Comparison of ENCODE assay signal across 8 mouse cellular contexts in genomic region chr16:37540776-37541175, GRCm38 (mm10). TPM values are rescaled to one million over a fixed set of nuclear protein-coding genes. Genes with fewer than 3 reads are reported as not detected.
DNase-seq lines count a peak whose midpoint lies in the region; ATAC-seq lines count a peak whose summit lies in the region.

No protein-coding gene starts in this region.

- H3K9ac ChIP-seq in kidney, embryonic 14.5 days (ENCODE audit: low read depth, low read length) = 0 out of 2 replicates have a peak overlapping the region, but pooled peaks have one; percentile 84
- peak overlapping the region; percentile 60 for H3K9ac ChIP-seq in embryonic facial prominence, embryonic 12.5 days

- DNase-seq in kidney, adult 9 months = no peak
- no peak for DNase-seq in hindbrain, embryonic 10.5 days (ENCODE audit: low spot score)
- no peak for DNase-seq in frontal cortex, postnatal 14 days (ENCODE audit: low spot score in 2 of 2)
- no peak for DNase-seq in left cerebral cortex, adult 8-10 months (ENCODE audit: low spot score in 2 of 2)
- no peak for DNase-seq in ovary, postnatal 36 days (ENCODE audit: low spot score)

- 89% methylated on average over 6 of the region's 6 CpGs for WGBS in kidney, embryonic 14.5 days
- 87% methylated on average over 6 of the region's 6 CpGs for WGBS in embryonic facial prominence, embryonic 12.5 days
- 87% methylated on average over 6 of the region's 6 CpGs for WGBS in hindbrain, embryonic 10.5 days
- 90% methylated on average over 6 of the region's 6 CpGs for WGBS in macrophage (ENCODE audit: missing documents)

- H3K79me2 ChIP-seq in macrophage (ENCODE audit: inconsistent target) = peaks cover 16% of the 10 kb centered on the region

- H3K36me3 ChIP-seq in kidney, embryonic 14.5 days (ENCODE audit: control insufficient read depth, insufficient read depth, low read length) = peaks cover 11% of the 10 kb centered on the region; the same call in 1 of the 2 replicates
- H3K36me3 ChIP-seq in embryonic facial prominence, embryonic 12.5 days = 0 out of 2 replicates have a peak, but pooled peaks cover 5% of the 10 kb centered on the region
- peaks cover 12% of the 10 kb centered on the region for H3K36me3 ChIP-seq in hindbrain, embryonic 10.5 days
- H3K36me3 ChIP-seq in macrophage (ENCODE audit: inconsistent target) = 0 out of 2 replicates have a peak, but pooled peaks cover 5% of the 10 kb centered on the region

- ATAC-seq in kidney, embryonic 14.5 days (ENCODE audit: low FRiP score, low TSS enrichment) = no peak
- ATAC-seq in embryonic facial prominence, embryonic 12.5 days (ENCODE audit: insufficient number of reproducible peaks, insufficient read depth, low FRiP score, low TSS enrichment) = no peak

- H3K27ac ChIP-seq in kidney, embryonic 14.5 days (ENCODE audit: low read depth, low read length) = no peak overlapping the region
- no peak overlapping the region for H3K27ac ChIP-seq in embryonic facial prominence, embryonic 12.5 days
- H3K27ac ChIP-seq in hindbrain, embryonic 10.5 days = peak overlapping the region; percentile 99
- H3K27ac ChIP-seq in macrophage = no peak overlapping the region

- H3K4me3 ChIP-seq in kidney, embryonic 14.5 days (ENCODE audit: low read length) = peak overlapping the region; percentile 89; the same call in 1 of the 2 replicates
- peak overlapping the region; percentile 88; the same call in 1 of the 2 replicates for H3K4me3 ChIP-seq in embryonic facial prominence, embryonic 12.5 days
- peak overlapping the region; percentile 90 for H3K4me3 ChIP-seq in hindbrain, embryonic 10.5 days
- H3K4me3 ChIP-seq in macrophage (ENCODE audit: inconsistent target) = peak overlapping the region; percentile 81; the same call in 1 of the 2 replicates

- no peaks in the 10 kb centered on the region for H3K9me3 ChIP-seq in kidney, embryonic 14.5 days (ENCODE audit: control insufficient read depth, low read length)
- H3K9me3 ChIP-seq in embryonic facial prominence, embryonic 12.5 days = no peaks in the 10 kb centered on the region
- H3K9me3 ChIP-seq in hindbrain, embryonic 10.5 days = no peaks in the 10 kb centered on the region

- no peaks in the 10 kb centered on the region for H3K27me3 ChIP-seq in kidney, embryonic 14.5 days (ENCODE audit: control insufficient read depth, insufficient read depth, low read length)
- H3K27me3 ChIP-seq in embryonic facial prominence, embryonic 12.5 days = no peaks in the 10 kb centered on the region
- H3K27me3 ChIP-seq in hindbrain, embryonic 10.5 days (ENCODE audit: insufficient read depth, poor library complexity, severe bottlenecking) = no peaks in the 10 kb centered on the region

- H3K4me2 ChIP-seq in kidney, embryonic 14.5 days (replicated peaks; ENCODE audit: low read depth, low read length) = peak overlapping the region; percentile 60
- peak overlapping the region; percentile 71 for H3K4me2 ChIP-seq in embryonic facial prominence, embryonic 12.5 days (replicated peaks)

- peaks cover 7% of the 10 kb centered on the region; the same call in 1 of the 2 replicates for H3K4me1 ChIP-seq in kidney, embryonic 14.5 days (ENCODE audit: control insufficient read depth, insufficient read depth, low read length)
- H3K4me1 ChIP-seq in embryonic facial prominence, embryonic 12.5 days = peaks cover 11% of the 10 kb centered on the region; the same call in 1 of the 2 replicates
- H3K4me1 ChIP-seq in hindbrain, embryonic 10.5 days (replicated peaks) = peaks cover 23% of the 10 kb centered on the region

RNA-seq across cellular contexts. Expression of gene Rabl3, which starts 1.1 kb away (rescaled TPM):
- polyA plus RNA-seq in kidney, embryonic 14.5 days (2014; fragmentation: Nextera tagmentation; extraction: Ambion mirVana) = 21.4 and 28.6 TPM in 2 replicates
- 30.4 and 33.5 TPM in 2 replicates for polyA plus RNA-seq in embryonic facial prominence, embryonic 12.5 days (2016; fragmentation: Nextera tagmentation; extraction: Ambion mirVana)
- 38.3 and 40.5 TPM in 2 replicates for polyA plus RNA-seq in hindbrain, embryonic 10.5 days (2016; fragmentation: Nextera tagmentation; extraction: Ambion mirVana)
- total RNA-seq in macrophage (2018; cell fraction: chromatin; rRNA removed) = 10 to 100 TPM in 20 of 26 experiments, 1 to 10 TPM in 6; 3.7 to 25.9 (median 15.2) TPM
- 10 to 100 TPM in 16 of 26 experiments, 1 to 10 TPM in 10; 8.1 to 15.4 (median 11.5) TPM for total RNA-seq in macrophage (2018; cell fraction: cytosol; rRNA removed)
- 10 to 100 TPM in 21 of 26 experiments, 1 to 10 TPM in 5; 5.1 to 27.1 (median 14.5) TPM for total RNA-seq in macrophage (2018; cell fraction: nucleus; rRNA removed)
- 8.7 to 12.1 TPM (median 11.9 TPM) in 3 replicates for polyA plus RNA-seq in macrophage (2018)
- total RNA-seq in left cerebral cortex, adult 8-10 months (2022) = 10 to 100 TPM in 3 of 4 experiments, 1 to 10 TPM in 1; 9.4 to 12.0 (median 11.1) TPM

RNA-seq across cellular contexts. Expression of gene Gtf2e1, which starts 1.2 kb away (rescaled TPM):
- polyA plus RNA-seq in kidney, embryonic 14.5 days (2014; fragmentation: Nextera tagmentation; extraction: Ambion mirVana) = 16.6 and 33.9 TPM in 2 replicates
- polyA plus RNA-seq in embryonic facial prominence, embryonic 12.5 days (2016; fragmentation: Nextera tagmentation; extraction: Ambion mirVana) = 39.0 and 39.7 TPM in 2 replicates
- 47.5 and 49.5 TPM in 2 replicates for polyA plus RNA-seq in hindbrain, embryonic 10.5 days (2016; fragmentation: Nextera tagmentation; extraction: Ambion mirVana)
- total RNA-seq in macrophage (2018; cell fraction: chromatin; rRNA removed) = 10 to 100 TPM in 12 of 26 experiments, 1 to 10 TPM in 14; 1.8 to 17.2 (median 9.2) TPM
- 10 to 100 TPM in 16 of 26 experiments, 1 to 10 TPM in 10; 5.4 to 12.4 (median 10.6) TPM for total RNA-seq in macrophage (2018; cell fraction: cytosol; rRNA removed)
- 10 to 100 TPM in 9 of 26 experiments, 1 to 10 TPM in 17; 3.7 to 16.3 (median 8.5) TPM for total RNA-seq in macrophage (2018; cell fraction: nucleus; rRNA removed)
- 8.0 to 13.3 TPM (median 8.3 TPM) in 3 replicates for polyA plus RNA-seq in macrophage (2018)
- total RNA-seq in left cerebral cortex, adult 8-10 months (2022) = 10 to 100 TPM; 14.7 to 16.6 (median 16.1) TPM

RNA-seq across cellular contexts. Expression of gene Hgd, which starts 39.2 kb away (rescaled TPM):
- polyA plus RNA-seq in kidney, embryonic 14.5 days (2014; fragmentation: Nextera tagmentation; extraction: Ambion mirVana) = 0.26 and 0.53 TPM in 2 replicates
- polyA plus RNA-seq in embryonic facial prominence, embryonic 12.5 days (2016; fragmentation: Nextera tagmentation; extraction: Ambion mirVana) = 0.22 and 0.25 TPM in 2 replicates
- polyA plus RNA-seq in hindbrain, embryonic 10.5 days (2016; fragmentation: Nextera tagmentation; extraction: Ambion mirVana) = 0.12 TPM in 1 of 2 replicates, not detected in the other
- total RNA-seq in macrophage (2018; cell fraction: chromatin; rRNA removed) = under 1 TPM in 2 of 26 experiments, not detected in 24; 0.82 to 0.92 TPM
- total RNA-seq in macrophage (2018; cell fraction: cytosol; rRNA removed) = under 1 TPM in 1 of 26 experiments, not detected in 25; 0.07 TPM
- total RNA-seq in macrophage (2018; cell fraction: nucleus; rRNA removed) = 1 to 10 TPM in 1 of 26 experiments, under 1 TPM in 1, not detected in 24; 0.44 to 1.4 TPM
- not detected in 3 replicates for polyA plus RNA-seq in macrophage (2018)
- not detected for total RNA-seq in left cerebral cortex, adult 8-10 months (2022)
